Mouse (Mus musculus) splenic B cell, adult 2 months (primary cell): Measurements from ENCODE around the gene Tmem131l.

Source experiments
- DNase-seq: peaks from one replicate; pipeline ENCODE4 v3.0.0-alpha.2; 2011; ENCODE audit warnings: low read depth, low spot score
- H3K27me3 ChIP-seq: 2 replicates; pipeline ENCODE4 v1.6.1; 2012; ENCODE audit warnings: mild to moderate bottlenecking, low read length, moderate library complexity, mixed read lengths; ENCODE audit not compliant: control insufficient read depth, poor library complexity, insufficient read depth, severe bottlenecking
- H3K36me3 ChIP-seq: 2 replicates; pipeline ENCODE4 v1.6.1; 2012; ENCODE audit warnings: mild to moderate bottlenecking, low read length, moderate library complexity, mixed read lengths; ENCODE audit not compliant: control insufficient read depth, poor library complexity, insufficient read depth, severe bottlenecking

Gene Tmem131l

GRCm38 (mm10) chr3:83986740-83987139 is 53.2 kb downstream of the Tmem131l start:
- H3K27me3 ChIP-seq, result no peaks in the 10 kb centered on the region
- DNase-seq, result no peak

GRCm38 (mm10) chr3:83985426-83985825 is 54.5 kb downstream of the Tmem131l start:
- DNase-seq, result no peak
- no peaks in the 10 kb centered on the region for H3K27me3 ChIP-seq
- H3K36me3 ChIP-seq, result no peaks in the 10 kb centered on the region

More at GRCm38 (mm10) chr3:83986740-83987139, 53.2 kb downstream of the Tmem131l start:
- H3K36me3 ChIP-seq, result no peaks in the 10 kb centered on the region

GRCm38 (mm10) chr3:83984379-83984778 is 55.6 kb downstream of the Tmem131l start:
- no peaks in the 10 kb centered on the region for H3K27me3 ChIP-seq
- H3K36me3 ChIP-seq, result no peaks in the 10 kb centered on the region
- no peak for DNase-seq

DNA sequence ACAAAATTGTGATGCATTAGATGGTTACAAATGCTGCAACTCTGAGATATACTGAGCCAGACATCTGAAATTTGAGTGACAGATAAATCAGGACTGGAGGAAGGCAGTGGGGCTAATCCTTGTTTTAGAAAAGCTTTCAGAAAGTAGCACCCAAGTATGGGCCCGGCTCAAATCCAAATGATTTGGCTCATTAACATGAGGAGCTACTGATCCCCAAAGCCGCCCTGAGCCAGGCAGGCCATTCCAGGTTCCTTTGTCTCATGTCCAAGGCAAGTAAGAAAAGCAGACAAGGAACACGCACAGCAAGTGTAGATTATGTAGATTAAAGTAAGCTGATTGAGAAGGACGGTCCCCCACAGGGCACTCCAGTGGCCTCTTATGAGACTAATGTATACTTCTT is 57.2 kb downstream of the Tmem131l start:
- no peaks in the 10 kb centered on the region for H3K36me3 ChIP-seq
- no peaks in the 10 kb centered on the region for H3K27me3 ChIP-seq
- no peak for DNase-seq

GRCm38 (mm10) chr3:83980231-83980872 is 59.6 kb downstream of the Tmem131l start:
- Histone ChIP-seq H3K27me3 (no peaks in the 10 kb centered on the region), H3K36me3 (no peaks in the 10 kb centered on the region; the same call in 1 of the 2 replicates)
- no peak for DNase-seq

- no peaks in the 10 kb centered on the region; the same call in none of the 2 replicates for H3K36me3 ChIP-seq
- H3K27me3 ChIP-seq, result no peaks in the 10 kb centered on the region
- DNase-seq, result no peak
These were observed 61.2 kb downstream of the Tmem131l start for GRCm38 (mm10) chr3:83978497-83979410.

- DNase-seq, result no peak
- Histone ChIP-seq H3K36me3 (no peaks in the 10 kb centered on the region; the same call in none of the 2 replicates), H3K27me3 (no peaks in the 10 kb centered on the region)
These were observed 62.2 kb downstream of the Tmem131l start for GRCm38 (mm10) chr3:83977817-83978216.

DNA sequence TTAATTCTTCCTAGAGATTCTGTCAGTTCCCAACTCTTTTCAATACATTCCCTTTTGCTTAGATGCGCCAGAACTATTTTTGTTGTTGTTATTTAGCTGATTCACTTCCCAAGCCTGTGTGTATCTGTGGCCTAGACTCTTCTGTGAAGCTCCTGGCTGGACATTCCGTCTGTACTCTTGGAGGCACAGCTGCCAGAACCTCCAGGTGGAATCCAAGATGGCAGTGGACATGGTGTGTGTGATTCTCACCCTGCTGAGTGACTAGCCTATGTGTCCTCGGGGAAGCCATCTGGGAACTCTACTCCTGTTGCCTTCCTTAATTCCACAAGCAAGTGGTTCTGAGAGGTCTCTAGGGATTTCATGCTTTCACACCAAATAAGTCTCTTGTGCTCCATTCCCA is 63.8 kb downstream of the Tmem131l start:
- H3K27me3 ChIP-seq, result no peaks in the 10 kb centered on the region
- no peak for DNase-seq
- no peaks in the 10 kb centered on the region; the same call in none of the 2 replicates for H3K36me3 ChIP-seq

DNA sequence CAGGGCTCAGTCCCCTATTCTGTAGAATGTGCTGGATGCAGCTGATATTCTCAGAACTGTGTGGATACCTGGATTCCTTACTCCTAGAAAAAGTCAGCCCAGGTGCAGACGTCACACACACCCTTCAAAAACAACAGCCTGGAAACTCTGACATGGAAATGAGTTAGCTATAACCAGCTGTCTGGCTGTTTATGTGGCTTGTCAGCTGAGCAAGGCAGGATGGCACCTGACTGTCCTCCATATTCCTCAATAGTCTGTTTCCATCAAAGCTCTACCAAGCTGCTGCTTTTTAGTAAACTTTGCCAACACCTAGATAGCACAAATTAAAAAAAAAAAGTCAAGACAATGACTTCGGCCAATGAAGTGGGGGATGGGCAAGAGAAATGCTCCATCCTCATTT is 66.6 kb downstream of the Tmem131l start:
- Histone ChIP-seq H3K27me3 (no peaks in the 10 kb centered on the region), H3K36me3 (peaks cover 2% of the 10 kb centered on the region)
- DNase-seq, result no peak

- DNase-seq, result no peak
- no peaks in the 10 kb centered on the region for H3K27me3 ChIP-seq
- peaks cover 2% of the 10 kb centered on the region; the same call in 1 of the 2 replicates for H3K36me3 ChIP-seq
These were observed 69.3 kb downstream of the Tmem131l start for GRCm38 (mm10) chr3:83970629-83971028.

DNA sequence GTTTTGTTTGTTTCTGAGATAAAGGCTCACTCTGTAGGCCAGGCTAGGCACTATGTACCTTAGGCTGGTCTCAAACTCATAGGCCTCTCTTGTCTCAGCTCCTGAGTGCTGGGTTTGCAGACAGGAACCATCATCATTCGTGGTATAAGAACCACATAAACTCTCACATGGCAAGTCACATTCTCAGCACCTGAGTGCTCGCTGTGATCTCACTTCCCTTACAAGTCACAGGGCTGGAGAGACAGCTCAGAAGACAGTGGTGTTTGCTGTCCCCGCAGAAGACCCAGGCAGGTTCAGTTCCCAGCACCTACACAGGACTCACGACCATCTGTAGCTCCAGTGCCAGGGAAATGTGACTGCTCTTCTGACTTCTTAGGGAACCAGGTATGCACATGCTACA is 70.9 kb downstream of the Tmem131l start:
- DNase-seq, result peak; percentile 88
- peaks cover 4% of the 10 kb centered on the region; the same call in 1 of the 2 replicates for H3K36me3 ChIP-seq
- H3K27me3 ChIP-seq, result no peaks in the 10 kb centered on the region

- DNase-seq, result peak; percentile 71
- Histone ChIP-seq H3K27me3 (no peaks in the 10 kb centered on the region), H3K36me3 (peaks cover 4% of the 10 kb centered on the region; the same call in 1 of the 2 replicates)
These were observed 72.2 kb downstream of the Tmem131l start for GRCm38 (mm10) chr3:83967791-83968190.

DNA sequence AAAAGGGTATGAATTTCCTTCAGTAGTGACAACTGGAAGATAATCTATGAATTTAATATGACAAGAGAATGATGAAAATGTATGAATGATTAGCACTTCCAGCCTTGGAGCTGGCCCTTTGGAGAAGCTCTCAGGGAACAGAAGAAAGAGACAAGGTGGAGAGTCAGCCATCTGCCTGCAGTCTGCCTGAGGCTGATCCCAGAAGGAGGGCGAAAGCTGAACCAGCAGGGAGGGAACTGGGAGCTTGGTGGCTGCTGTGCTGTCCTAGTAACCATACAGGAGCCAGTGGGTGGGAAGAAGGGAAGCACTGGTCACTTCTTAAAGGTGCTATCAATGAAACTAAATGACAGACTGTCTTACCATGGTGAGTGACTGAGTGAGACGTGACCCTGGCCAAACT is 74.6 kb downstream of the Tmem131l start:
- Histone ChIP-seq H3K27me3 (no peaks in the 10 kb centered on the region), H3K36me3 (peaks cover 7% of the 10 kb centered on the region)
- DNase-seq, result no peak

- Histone ChIP-seq H3K27me3 (no peaks in the 10 kb centered on the region), H3K36me3 (peaks cover 18% of the 10 kb centered on the region)
- DNase-seq, result no peak
These were observed 76.3 kb downstream of the Tmem131l start for GRCm38 (mm10) chr3:83963705-83964104.

- DNase-seq, result no peak
- peaks cover 24% of the 10 kb centered on the region for H3K36me3 ChIP-seq
- H3K27me3 ChIP-seq, result no peaks in the 10 kb centered on the region
These were observed 77.4 kb downstream of the Tmem131l start for GRCm38 (mm10) chr3:83962571-83962970.
